Mouse (Mus musculus) ES-Bruce4 (cell line): Measurements from ENCODE around the gene Pdzd7. TPM values are rescaled to one million over a fixed set of nuclear protein-coding genes. Genes with fewer than 3 reads are reported as not detected.
A peak's percentile ranks its signal among the peaks of the same experiment; 100 is the strongest.

Experiments
- H3K27ac ChIP-seq: 2 replicates; pipeline ENCODE4 v1.5.1; 2012; ENCODE audit warnings: low read length, inconsistent platforms; ENCODE audit not compliant: insufficient read depth
- H3K27me3 ChIP-seq: 2 replicates; pipeline ENCODE4 v1.6.1; 2012; ENCODE audit warnings: mild to moderate bottlenecking, low read length, inconsistent platforms; ENCODE audit not compliant: control insufficient read depth, poor library complexity, insufficient read depth, severe bottlenecking
- H3K36me3 ChIP-seq: 2 replicates; pipeline ENCODE4 v1.6.1; 2012; ENCODE audit warnings: inconsistent platforms, mild to moderate bottlenecking, low read length, moderate library complexity; ENCODE audit not compliant: control insufficient read depth, poor library complexity, insufficient read depth, severe bottlenecking
- H3K4me1 ChIP-seq: one replicate; pipeline ENCODE4 v1.8.1; 2011; ENCODE audit warnings: low read length; ENCODE audit not compliant: control insufficient read depth, insufficient read depth
- H3K4me3 ChIP-seq: 2 replicates; pipeline ENCODE4 v1.5.1; 2011; ENCODE audit warnings: low read depth, mild to moderate bottlenecking, low read length
- H3K9ac ChIP-seq: 2 replicates; pipeline ENCODE4 v1.6.1; 2012; ENCODE audit warnings: low read depth, mild to moderate bottlenecking, inconsistent platforms; ENCODE audit not compliant: poor library complexity, severe bottlenecking
- H3K9me3 ChIP-seq: replicated peaks from 2 replicates; pipeline ENCODE4 v1.6.1; 2012; ENCODE audit warnings: mild to moderate bottlenecking, low read length, inconsistent platforms; ENCODE audit not compliant: control insufficient read depth, poor library complexity, insufficient read depth, severe bottlenecking
- CTCF ChIP-seq: IDR thresholded peaks from one replicate; pipeline ENCODE4 v1.8.1; 2011; ENCODE audit warnings: low read depth, low read length
- EP300 ChIP-seq: IDR thresholded peaks from 2 replicates; pipeline ENCODE4 v1.6.1; 2011; ENCODE audit warnings: low read depth, low read length; ENCODE audit not compliant: insufficient read depth
- POLR2A ChIP-seq: IDR thresholded peaks from one replicate; pipeline ENCODE4 v1.8.1; 2011; ENCODE audit warnings: low read length; ENCODE audit not compliant: insufficient read depth
- polyA plus RNA-seq: library from polyadenylated mRNA; stranded (reverse); fragments of >200 nt; gene quantifications from 2 replicates; pipeline ENCODE4 v1.2.4, GENCODE M21; 2011; ENCODE audit warnings: low read depth; ENCODE audit not compliant: missing spikeins, insufficient read depth, insufficient read length

Gene Pdzd7
- polyA plus RNA-seq, 1 experiment: 1.3 TPM

DNA sequence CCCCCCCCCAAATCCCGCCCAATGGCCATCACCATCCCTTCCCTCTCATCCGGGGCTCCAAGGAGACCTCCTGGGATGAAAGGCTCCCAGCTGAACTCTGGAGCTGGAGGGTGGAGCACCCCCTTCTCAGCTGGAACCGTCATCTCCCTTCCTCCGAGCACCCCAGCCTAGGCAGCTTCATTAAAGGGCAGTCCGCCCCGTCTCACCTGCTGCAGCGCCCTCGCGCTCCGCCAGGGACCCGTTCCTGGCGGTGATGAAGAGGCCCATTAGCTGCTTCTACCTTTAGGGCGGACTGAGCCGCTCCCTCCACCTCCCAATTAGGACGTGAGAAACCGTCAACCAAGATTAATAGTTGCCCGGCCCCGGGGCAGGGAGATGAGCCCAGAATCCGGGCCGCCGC is 19.7 kb upstream of the Pdzd7 start:
- Histone ChIP-seq H3K9ac (peak overlapping the region; percentile 74), H3K4me1 (peaks cover 1% of the 10 kb centered on the region), H3K9me3 (no peaks in the 10 kb centered on the region), H3K27me3 (no peaks in the 10 kb centered on the region), H3K36me3 (no peaks in the 10 kb centered on the region), H3K27ac (no peak overlapping the region), H3K4me3 (peak overlapping the region; percentile 52)
- TF ChIP-seq CTCF (no peak), EP300 (no peak), POLR2A (no peak)

DNA sequence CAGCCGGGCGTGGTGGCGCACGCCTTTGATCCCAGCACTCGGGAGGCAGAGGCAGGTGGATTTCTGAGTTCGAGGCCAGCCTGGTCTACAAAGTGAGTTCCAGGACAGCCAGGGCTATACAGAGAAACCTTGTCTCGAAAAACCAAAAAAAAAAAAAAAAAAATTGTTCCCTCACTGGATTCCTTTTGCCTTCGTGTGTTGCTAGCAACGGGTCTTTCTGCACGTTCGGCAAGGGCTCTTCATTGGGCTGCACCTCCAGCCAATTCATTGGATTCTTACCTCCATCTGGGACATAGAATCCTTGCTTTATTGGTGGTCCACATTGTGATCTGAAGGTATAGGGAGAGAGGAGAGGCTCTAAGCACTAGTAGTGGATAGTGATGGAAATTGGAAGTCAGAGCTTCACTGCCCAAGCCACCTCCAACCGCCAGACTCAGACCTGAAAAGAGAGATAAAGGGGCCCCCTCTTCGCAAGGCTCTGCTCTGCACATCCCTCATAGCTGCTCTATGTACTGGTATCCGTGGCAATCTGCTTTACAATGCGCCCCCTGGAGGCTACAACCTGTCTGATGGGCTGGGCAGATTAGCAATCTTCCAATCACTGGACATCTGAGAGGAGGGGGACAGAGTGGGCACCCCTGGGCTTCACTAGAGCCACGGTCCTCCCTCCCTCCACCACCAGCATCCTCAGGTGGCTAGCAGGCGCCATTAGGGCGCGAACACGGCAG is 18.2 kb upstream of the Pdzd7 start:
- Histone ChIP-seq H3K9ac (no peak overlapping the region), H3K27me3 (no peaks in the 10 kb centered on the region), H3K9me3 (no peaks in the 10 kb centered on the region), H3K4me1 (peaks cover 1% of the 10 kb centered on the region), H3K4me3 (no peak overlapping the region), H3K36me3 (no peaks in the 10 kb centered on the region), H3K27ac (no peak overlapping the region)
- TF ChIP-seq CTCF: peak; percentile 74
- no peak for TF ChIP-seq EP300

DNA sequence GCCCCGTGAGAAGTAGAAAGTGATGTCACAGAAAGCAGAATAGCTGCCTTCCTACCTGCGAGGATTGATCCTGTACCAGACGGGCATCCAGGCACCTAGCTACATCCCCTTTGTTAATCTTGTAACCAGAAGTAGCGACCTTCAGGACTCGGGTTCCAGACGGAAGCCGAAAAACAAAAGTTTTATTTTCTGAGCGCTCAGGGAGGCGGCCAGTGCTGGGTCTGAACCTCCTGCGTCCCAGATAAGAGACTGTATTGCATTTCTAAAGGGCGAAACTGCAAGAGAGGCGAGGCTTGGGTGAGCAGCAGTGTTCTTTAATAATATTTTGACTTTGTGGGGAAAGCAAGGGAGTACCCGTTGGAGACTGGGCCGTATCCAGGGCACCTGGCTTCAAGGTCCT is 13.3 kb upstream of the Pdzd7 start:
- H3K27me3 ChIP-seq: no peaks in the 10 kb centered on the region
- peak overlapping the region; percentile 96 for H3K27ac ChIP-seq
- TF ChIP-seq CTCF (no peak), EP300 (no peak), POLR2A (no peak)
- peaks cover 3% of the 10 kb centered on the region for H3K4me1 ChIP-seq
- peak overlapping the region; percentile 98 for H3K4me3 ChIP-seq
- H3K9ac ChIP-seq: peak overlapping the region; percentile 87
- no peaks in the 10 kb centered on the region for H3K36me3 ChIP-seq
- no peaks in the 10 kb centered on the region for H3K9me3 ChIP-seq

DNA sequence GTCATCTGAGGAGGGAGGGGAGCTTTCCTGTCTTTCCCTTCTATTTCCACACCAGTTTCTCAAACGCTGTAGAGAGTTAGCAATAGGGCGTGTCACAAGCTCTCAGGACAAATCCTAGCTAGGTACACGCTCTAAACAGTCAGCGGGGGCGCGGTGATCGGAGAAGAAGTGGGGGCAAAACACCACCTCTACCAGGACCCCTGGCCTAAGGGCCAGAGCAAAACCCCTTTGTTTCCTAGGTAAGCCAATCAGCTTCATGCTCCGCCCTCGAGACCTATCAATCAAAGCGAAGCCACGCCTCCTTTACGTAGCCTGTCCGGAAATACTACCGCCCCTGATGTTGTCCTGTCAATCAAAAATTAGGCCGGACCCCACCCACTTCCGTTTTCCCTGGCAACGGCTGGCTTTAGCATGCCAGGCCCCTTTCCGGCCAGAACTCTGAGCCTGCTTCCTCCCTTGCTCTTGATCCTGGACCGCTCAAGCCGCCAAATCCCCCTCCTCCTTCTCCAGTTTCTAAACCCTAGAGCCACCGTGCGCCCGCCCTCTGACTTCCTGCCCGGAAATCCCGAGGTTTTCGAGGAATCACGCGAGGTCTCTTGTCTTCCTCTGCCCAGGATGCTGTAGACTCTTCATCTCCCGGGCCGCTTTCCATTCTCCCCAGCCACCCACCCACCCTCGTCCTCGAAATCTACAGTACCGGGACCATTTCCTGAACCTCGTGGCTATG is 12.8 kb upstream of the Pdzd7 start:
- TF ChIP-seq POLR2A (peak; percentile 56), EP300 (no peak), CTCF (no peak)
- peaks cover 3% of the 10 kb centered on the region for H3K4me1 ChIP-seq
- no peaks in the 10 kb centered on the region for H3K9me3 ChIP-seq

DNA sequence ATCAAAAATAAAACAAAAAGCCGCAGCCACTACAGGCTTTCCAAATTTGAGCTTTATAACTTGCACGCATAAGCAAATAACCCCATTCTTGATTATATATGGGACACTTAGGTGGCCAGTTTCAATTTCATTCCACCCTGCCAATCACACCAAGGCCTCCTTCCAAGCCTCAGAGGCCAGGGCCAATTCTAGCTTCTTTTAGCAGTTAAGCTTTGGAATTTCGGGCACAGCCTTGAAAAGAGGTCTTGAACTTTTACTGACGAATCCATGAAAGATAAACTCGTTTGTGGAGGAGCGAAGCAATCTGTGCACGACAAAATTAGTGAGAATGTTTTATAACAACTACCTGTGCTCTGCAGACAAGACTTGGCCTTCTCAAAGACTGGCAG is 12.2 kb upstream of the Pdzd7 start:
- Histone ChIP-seq H3K4me1 (peaks cover 3% of the 10 kb centered on the region), H3K4me3 (peak overlapping the region; percentile 66), H3K27ac (peak overlapping the region; percentile 70), H3K9ac (peak overlapping the region; percentile 87), H3K9me3 (no peaks in the 10 kb centered on the region), H3K27me3 (no peaks in the 10 kb centered on the region), H3K36me3 (no peaks in the 10 kb centered on the region)
- TF ChIP-seq POLR2A (no peak), EP300 (no peak), CTCF (no peak)

More for the DNA sequence above, 12.8 kb upstream of the Pdzd7 start:
- peak overlapping the region; percentile 96 for H3K27ac ChIP-seq
- peak overlapping the region; percentile 98 for H3K4me3 ChIP-seq
- no peaks in the 10 kb centered on the region for H3K36me3 ChIP-seq
- H3K9ac ChIP-seq: peak overlapping the region; percentile 87
- H3K27me3 ChIP-seq: no peaks in the 10 kb centered on the region
